Mouse (Mus musculus): ENCODE data around the gene Nrbp1.
A peak's percentile ranks its signal among the peaks of the same experiment; 100 is the strongest.
"Not testable (repeated sequence)": the region's sequence is repeated elsewhere in the genome, so short reads cannot be mapped to it uniquely, and the experiment has no call there.

Gene Nrbp1

DNA sequence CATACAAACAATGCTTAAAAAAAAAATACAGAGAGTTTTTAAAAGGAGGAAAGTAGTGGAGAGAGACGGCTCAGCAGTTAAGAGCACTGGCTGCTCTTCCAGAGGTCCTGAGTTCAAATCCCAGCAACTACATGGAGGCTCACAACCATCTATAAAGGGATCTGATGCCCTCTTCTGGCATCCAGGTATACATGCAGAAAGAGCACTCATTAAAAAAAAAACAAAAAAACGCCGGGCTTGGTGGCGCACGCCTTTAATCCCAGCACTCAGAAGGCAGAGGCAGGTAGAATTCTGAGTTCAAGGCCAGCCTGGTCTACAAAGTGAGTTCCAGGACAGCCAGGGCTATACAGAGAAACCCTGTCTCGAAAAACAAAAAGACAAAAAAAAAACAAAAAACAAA, 24.1 kb upstream of the Nrbp1 start:
- DNase-seq: not testable (repeated sequence)

DNA sequence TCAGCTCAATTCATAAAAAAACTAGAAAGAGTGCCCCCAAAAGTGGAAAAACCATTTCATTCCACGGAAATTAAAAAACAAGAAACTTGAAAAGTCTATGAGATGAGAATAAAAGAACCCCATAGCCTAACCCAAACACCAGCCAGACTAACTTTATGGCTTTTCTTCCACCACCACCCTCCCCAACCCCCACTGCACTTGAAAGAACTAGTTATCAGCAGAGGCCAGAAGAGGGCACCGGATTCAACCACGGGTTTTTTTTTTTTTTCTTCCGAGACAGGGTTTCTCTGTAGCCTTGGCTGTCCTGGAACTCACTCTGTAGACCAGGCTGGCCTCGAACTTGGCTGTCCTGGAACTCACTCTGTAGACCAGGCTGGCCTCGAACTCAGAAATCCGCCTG, 22.4 kb upstream of the Nrbp1 start:
- DNase-seq: peak; percentile 42

DNA sequence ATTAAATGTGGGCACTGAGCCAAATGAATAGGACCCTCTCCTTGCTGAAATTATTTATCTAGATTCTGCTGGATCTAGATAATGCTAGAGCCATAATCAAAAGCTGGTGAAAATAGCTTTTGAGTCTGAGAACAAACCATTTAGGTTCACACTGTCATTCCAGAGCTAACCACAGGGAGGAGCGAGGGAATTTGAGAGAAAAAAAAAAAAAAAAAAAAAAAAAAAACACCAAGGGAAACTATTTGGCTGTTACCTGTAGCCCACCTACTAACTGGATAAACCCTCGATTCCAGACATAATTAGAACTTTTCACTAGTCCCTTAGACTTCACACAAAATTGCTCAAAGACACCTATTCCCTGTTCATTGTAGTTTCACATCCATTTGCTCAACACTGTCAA, 21.6 kb upstream of the Nrbp1 start:
- DNase-seq: no peak

DNA sequence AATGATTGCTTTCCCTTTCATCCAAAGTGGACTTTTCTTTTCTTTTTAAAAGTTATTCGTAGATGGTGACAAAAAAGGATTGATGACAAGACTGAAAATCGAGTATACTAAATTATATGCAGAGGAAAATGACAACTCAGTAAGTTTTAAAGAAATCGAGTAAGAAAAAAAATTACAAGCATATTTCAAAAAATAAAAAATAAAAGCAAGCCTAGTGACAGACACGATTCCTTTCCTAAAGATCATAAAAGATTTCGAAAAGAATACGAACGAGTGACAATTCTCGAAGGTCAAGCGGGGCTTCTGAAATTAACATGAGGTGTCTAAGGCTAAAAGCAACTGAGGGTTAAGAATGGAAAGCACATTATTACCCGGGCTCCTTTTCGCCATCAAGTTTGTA, 21.2 kb upstream of the Nrbp1 start:
- no peak for DNase-seq

DNA sequence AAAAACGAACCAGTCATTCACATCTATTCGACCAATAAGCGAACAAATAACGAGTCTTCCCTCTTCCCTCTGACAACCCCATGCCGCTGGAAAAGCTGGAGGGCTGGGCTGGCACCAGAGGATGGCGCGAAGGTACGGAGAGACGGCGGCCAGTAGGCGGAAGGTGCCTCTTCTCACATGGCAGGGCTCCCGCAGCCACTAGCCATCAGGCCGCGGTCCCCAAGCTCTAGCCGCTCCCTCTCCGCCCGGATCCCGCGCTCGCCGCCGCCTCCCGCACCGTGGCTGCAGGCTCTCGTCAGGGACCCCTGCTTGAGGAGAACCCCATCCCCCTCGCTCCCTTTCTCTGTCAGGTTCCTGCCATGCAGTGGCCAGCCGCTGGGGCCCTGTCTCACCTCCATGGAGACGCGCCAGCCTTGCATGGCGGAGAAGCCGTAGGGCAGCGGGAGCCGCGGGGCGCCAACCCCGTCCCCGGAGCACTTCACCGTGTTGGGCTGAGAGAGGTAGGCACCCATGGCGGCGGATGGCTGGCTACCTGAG, 20.7 kb upstream of the Nrbp1 start:
- no peak for DNase-seq

DNA sequence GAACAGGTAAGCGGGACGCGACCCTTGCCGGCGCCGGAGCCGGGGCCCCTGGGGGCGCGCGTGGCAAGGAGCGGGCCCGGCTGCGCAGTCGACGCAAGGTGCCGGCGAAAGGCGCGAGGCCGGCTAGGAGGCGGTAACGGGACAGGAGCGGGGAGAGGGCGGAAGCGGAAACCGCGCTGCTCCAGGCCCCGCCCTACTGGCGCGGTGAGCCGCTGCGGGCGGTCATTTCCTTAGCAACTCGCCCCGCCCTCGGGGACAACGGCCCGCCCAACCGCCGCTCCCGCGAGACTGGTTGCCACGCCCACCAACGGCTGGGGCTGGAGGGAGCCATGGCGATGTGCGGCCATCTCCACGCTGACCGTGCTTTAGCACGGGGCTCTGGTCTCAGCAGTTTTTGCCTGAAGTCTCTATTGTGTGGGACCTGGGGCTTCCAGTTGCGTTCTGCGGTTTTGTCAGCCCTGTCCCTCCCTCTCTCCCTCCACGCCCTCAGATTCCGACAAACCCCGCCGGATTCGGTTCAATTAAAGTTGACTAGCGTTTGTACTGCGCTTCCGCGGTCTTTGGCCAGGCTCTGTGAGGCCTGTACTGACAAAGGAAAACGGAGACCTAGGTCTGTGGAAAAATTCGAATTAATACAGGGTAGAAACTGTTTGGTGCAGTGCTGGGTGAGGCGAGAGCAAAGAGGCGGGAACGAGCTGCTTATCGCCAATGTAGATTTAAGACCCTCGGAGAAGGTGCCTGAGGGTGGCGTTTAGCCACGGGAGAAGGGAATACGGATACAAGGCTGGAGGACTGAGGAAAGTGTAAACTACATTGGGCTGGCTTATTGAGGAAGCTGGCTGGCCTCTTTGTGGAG, 20.0 kb upstream of the Nrbp1 start, which contains the start of gene Ppm1g:
Gene Ppm1g, minus strand, starts transcription at position 240 of the 856 bp plus-strand sequence.
- DNase-seq: peak; percentile 99

DNA sequence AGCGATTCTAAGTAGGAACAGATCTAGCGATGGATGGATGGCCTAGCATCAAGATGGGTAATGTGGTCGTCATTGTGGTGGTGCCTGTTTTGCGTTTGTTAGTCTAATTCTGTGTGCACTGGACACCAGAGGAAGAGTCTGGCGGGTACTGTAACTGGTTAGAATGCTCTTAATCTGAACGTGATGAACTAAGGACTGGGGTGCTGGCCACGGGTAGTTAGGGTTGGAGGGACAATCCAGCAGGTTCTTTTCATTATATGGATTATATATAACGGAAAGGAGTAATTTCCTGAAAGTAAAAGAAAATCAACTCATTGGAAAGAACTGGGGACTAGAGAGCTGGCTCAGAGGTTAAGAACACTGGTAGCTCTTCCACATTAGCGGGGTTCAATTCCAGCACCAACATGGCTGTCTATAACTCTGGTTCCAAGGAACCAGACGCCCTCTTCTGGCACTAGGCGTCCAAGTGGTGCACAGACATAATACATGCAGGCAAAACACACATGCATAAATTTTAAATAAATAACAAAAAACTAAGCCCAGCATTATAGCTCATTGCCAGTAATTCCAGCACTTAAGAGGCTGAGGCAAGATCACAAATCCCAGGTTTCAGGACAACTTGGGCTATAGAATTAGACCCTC, 19.2 kb upstream of the Nrbp1 start:
- DNase-seq: peak; percentile 67

DNA sequence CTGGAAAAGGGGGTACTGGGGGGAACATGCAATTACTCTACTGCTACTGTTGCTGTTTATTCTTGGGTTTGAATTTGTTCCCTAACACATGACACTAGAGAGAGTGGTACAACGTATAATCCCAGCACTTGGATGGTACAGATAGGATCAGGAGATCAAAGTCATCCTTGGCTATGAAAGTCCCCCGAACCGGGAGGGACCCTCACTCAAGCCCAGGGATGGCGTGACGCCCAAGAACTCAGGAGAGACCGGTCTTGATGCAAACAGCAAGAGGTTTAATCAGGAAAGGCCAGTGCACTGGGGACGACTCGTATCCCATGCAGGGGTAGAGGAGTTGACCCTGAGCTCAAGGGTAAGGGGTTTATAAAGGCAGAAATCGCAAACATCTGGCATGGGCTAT, 18.0 kb upstream of the Nrbp1 start:
- DNase-seq: no peak

DNA sequence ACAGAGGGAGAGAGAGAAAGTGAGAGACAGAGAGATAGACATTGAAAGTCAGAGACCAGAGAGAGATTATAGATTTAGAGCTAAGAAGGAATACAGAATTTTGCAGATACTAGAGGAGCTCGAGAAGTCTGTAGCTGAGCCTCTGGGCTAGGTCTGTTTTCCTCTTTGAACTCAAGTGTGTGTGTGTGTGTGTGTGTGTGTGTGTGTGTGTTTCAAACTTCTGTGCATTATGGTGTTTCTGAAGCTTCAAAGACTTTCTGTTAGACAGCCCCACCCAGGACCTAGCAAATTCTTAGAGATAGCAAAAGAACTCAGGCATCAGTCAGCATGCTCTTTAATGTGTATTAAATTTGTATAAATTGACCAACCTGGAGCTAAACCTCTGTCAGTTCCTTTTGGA, 14.0 kb upstream of the Nrbp1 start:
- DNase-seq: no peak

DNA sequence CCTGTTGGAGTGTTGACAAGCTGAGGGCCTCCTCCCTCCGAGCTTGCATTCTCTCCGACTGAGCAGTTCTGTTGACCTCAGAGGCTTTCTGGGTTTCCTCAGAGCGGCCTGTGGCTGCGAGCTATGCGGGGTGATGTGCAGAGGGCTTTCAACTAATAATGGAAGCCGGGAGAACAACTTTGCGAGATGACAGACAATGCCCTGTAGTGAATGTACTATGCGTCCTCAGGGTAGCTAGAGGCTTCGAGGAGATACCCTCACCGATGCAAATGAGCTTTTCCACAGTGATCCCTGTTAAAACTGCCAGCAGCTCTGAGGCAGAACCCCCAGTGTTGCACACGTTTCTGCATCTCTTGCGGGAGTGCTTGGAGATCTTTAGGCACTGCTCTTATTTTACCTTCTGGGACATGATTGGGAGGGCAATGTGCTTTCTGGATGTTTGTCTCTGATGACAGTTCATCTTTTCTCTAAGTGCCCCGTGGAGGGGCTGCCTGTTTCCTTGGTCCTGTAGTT, 914 bp downstream of the Nrbp1 start:
- no peak for DNase-seq

DNA sequence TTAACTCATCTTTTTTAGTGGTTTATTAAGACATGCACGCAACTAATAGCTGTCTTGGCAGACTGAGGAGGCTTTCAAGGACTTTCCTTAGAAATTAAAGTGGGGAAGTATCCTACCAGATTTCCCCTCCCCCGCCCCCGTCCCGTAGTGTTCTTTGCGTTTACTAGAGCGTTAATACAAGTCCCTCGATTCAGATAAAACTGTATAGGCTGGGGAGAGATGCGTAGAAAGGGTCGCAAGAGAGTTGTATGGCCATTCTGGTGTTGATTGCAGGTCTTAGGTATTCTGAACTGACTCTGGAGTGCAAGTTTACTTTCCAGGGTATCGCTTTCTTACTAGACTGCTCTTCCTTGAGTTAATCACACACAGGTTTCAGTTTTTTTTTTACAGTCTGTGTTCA, 1.5 kb downstream of the Nrbp1 start:
- no peak for DNase-seq

DNA sequence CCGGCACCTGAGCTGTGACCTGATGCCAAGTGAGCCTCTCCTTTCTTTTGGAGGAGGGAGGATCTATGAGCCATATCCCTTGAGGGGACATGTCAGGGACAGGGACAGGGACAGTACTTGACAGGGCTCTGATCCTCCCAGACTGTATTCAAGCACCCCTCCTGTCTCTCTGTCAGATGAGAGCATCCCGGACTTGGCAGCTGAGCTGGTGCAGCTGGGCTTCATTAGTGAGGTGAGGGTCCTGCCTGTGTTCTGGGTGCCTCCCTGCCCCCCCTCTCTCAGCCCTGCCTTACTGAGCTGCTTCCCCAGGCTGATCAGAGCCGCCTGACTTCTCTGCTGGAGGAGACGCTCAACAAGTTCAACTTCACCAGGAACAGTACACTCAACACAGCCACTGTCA, 10.1 kb downstream of the Nrbp1 start:
- no peak for DNase-seq

DNA sequence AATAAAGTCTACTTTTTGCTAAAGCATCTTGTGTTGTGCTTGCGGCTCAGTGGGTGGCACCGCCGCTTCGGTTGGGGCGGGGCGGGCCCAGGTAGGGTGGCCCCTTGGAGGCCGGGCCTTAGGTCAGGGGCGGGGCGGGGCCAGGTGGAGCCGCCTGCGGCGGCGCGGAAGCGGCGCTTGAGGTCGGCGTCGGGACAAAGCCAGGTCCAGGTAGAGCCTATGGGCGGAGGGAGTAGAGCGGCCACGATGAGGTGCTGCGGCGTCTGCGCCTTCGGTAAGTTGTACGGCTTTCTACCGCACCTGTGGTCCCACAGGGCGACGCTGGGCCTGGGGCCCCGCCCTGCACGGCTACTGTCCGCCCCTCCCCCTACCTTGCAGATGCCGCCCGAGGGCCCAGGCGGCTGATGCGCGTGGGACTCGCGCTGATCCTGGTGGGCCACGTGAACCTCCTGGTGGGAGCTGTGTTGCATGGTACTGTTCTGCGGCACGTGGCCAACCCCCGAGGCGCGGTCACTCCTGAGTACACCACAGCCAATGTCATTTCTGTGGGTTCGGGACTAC, 11.0 kb downstream of the Nrbp1 start, which contains the start of gene Krtcap3:
Gene Krtcap3, plus strand, starts transcription at position 151 of the 561 bp plus-strand sequence.
- DNase-seq: peak; percentile 54

DNA sequence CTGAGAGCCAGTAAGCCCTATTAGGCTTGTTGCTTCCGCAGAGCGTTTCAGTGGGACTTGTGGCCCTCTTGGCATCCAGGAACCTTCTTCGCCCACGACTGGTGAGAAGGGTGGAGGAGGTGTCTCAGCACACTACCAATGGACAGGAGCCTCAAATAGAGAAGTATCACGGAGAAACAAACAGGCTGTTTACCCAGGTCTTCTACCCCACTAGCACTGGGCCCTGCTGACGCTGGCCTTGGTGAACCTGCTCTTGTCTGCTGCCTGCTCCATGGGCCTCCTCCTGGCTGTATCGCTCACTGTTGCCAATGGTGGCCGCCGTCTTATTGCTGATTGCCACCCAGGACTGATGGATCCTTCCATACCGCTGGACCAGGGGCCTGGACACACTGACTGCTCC, 11.5 kb downstream of the Nrbp1 start:
- DNase-seq: no peak

DNA sequence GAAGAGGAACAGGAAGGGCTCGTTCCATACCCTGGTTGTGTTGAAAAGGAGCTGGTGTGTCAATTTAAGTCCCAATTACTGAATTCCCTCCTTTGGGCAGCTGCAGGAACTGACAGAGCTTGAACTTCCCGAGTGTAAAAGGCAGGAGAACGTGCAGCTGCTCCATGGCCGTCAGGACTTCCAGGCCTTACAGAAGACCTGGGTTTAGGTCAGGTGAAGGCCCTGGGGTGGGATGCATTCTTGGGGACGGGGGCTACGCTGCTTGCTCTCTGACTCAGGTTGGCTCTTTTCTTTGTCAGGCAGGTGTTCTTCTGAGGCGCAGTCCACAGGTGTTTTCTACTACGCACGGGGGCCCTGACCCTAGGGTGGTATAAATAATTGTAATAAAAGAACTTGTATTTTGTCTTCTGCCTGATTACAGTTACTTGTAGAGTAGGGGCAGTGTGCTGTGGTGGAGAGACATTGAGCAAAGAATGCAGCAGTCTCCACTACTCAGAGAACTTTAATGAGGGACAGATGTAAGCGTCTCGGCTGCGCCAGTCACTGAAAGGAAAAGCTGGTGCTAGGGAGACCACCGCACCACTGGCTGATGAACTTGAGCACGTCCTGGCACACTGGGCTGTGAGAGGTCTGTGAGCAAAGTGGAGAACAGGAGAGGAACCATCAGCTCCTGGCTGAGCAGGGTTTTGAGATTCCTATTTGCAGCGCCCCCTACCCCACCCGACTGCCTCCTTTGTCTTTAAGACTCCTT, 12.3 kb downstream of the Nrbp1 start:
- peak; percentile 23 for DNase-seq

DNA sequence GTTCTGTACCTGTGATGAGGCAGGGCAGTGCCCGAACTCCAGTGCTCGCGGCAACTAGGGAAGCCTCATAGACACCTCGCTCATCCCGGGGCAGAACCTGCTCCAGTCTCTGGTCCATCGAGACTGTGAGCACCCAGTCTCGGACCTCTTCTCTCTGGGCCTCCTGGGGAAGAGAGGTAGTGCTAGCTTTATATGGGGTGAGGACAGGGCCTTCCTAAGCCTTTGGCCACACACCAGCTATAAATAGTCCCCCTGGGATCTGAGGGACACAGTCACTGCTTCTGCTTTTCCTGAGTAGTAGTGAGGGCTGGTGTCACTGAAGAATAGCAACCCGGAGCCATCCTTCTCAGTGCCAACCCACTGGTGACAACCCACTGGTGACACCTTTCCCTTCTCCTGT, 13.1 kb downstream of the Nrbp1 start:
- DNase-seq: no peak

DNA sequence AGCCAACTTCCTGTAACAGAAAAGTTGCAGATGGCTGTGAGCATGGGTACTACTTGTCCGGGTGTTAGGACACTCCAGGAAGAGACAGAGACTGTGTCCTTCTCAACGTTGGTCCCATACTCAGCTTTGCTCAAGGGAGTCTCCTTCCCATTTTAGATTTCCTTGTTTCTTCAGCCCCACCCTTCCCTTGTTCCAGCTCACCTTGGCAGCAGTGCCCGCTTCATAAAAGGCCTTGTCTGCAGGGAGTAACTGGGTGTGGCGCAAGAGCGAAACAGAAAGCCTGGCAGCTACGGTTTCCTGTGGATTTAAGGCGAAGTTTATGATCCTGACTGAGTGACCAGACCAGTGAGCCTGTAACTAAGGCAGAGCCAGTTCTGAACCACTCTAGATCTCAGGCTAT, 13.8 kb downstream of the Nrbp1 start:
- DNase-seq: no peak

DNA sequence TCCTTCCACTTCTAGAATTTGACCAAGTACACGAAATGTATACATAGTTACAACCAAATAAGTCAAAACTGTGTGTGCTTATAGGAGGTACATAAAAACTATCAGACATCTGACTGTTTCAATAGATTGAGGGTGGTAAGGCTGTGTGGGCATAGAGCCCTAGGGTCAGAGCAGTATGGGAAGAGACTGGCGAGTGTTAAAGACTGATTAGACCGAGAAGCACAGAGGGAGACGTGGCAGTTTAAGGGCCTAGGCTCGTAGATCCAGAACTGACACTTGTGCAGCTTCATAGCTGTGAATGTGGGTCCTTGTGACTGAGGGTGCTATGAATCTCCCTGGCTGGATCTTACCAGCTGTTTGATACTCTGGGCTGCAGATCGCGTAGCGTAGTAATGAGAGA, 14.2 kb downstream of the Nrbp1 start:
- no peak for DNase-seq

DNA sequence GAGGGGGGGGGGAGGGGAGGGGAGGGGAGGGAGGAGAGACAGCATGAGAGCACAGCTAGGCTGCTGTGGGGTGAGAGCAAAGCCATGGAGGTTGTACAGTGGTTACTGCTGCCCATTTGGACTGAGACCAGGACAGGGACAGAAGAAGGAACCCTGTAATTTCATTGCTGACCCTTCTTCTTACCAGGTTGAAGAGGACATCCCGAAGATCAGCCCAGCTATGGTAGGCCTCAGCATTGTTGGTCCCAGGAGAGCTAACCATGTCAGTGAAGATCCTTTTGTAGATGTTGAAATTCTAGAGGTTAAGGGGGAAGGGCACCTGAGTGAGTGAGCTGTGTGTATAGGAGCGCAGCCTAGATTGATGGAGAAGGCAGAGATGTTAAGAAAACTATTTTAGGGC, 14.7 kb downstream of the Nrbp1 start:
- no peak for DNase-seq

DNA sequence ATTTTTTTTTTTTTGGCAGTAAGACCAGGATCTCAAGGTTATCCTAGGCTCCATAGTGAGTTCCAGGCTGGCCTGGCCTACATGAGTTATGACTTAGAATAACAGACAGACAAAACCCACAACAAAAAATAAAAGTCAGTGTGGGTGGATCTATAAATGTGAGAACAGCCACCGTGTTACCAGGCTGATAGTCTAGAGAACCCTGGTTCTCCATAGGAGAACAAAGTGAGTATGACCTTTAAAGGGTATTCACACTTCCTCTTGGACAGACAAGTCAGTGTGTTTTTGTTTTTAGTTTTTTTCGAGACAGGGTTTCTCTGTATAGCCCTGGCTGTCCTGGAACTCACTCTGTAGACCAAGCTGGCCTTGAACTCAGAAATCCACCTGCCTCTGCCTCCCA, 15.3 kb downstream of the Nrbp1 start:
- DNase-seq: no peak

DNA sequence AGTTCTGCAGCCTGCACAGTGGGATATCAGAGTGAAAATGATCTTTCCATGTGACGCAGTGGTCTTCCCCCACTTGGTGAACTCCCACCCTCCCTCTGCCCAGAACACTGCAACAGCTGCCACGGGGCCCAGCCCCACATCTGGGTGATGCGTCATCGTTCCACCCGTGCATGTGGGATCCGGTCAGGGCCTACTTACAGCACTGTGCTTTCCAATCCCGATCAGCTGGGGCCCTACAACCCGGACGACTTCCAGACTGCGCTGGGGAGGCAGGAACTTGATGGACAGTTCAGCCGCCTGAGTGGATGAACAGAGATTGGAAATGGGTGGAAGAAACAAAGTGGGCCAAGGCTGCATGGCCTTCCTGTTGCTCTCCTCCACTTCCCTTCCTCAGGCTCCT, 17.0 kb downstream of the Nrbp1 start:
- DNase-seq: no peak

DNA sequence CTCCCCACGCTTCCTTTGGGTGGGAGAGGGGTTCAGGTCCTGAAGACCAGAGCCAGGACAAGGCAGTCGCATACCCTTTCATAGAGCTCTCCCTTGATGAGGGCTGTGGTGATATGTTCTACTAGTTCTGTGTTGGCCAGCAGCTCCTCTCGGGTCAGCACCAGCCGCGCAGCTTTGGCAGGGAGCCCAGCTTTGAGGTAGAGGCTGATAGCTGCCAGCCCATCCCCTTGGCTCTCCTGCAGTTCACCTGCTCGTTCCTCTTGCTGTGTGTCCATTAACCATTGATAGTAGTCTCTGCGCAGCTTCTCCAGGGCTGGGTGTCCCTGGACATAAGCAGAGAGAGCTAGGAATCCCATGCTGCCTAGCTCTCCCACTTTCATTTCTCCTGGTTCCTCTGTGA, 25.4 kb downstream of the Nrbp1 start:
- DNase-seq: no peak

DNA sequence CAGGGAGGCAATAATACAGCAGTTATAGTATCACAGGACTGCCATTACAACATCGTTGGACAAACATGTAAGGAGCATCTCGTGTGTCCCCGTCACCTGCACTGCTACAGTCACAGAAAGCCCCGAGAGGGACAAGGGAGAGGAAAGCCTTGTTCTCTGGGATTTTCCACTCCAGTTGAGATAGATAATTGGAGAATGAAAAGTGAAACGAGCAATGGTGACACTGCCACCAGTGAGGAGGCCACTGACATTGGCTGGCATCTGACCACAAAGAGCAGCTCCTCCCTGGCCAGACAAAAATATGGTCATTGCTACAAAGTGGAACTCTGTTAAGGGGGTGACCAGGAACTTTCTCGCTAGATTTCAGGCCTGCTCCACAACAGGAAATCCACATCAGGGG, 27.0 kb downstream of the Nrbp1 start:
- no peak for DNase-seq
